Comparison of ENCODE assay signal across 7 mouse cellular contexts in the genomic region with DNA sequence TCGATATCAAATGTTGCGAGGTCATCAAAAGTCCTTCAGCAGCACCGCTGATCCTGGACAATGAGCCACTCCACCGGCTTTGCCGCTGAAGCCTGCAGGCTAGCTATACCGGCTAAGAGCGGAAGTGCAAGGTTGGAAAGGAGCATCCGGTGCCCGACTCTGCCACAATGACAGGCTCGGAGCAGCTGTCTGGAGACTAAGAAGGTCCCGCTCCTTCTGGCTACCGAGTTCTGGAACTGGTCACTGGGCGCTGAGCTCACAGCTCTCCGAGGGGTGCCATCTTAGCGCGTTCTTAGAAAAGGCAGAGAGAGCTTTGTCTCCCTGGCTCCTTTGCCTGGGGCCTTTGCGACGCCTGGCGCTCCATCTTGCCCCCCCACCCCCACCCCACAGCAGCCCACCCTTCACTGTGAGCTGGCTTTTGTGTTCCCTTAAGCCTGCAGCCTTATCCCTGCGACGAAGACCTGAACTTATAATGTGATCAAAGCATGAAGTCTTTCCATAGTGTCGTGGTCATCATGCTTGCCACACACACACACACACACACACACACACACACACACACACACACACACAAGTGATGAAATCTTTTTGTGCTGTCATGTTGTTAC. TPM values are rescaled to one million over a fixed set of nuclear protein-coding genes. Genes with fewer than 3 reads are reported as not detected.
A peak's percentile ranks its signal among the peaks of the same experiment; 100 is the strongest.
DNase-seq lines count a peak whose midpoint lies in the region; ATAC-seq and TF ChIP-seq lines count a peak whose summit lies in the region.

No protein-coding gene starts in this region.

- no peak for ATAC-seq in lung, embryonic 14.5 days (ENCODE audit: insufficient read depth)
- ATAC-seq in embryonic facial prominence, embryonic 15.5 days (ENCODE audit: insufficient number of reproducible peaks, low FRiP score, low TSS enrichment, low read depth): no peak
- ATAC-seq in intestine, embryonic 15.5 days: peak; percentile 29; the same call in 1 of the 2 replicates
- ATAC-seq in stomach, embryonic 16.5 days (ENCODE audit: insufficient read depth, low FRiP score): no peak

- peak overlapping the region; percentile 61 for H3K4me2 ChIP-seq in lung, embryonic 14.5 days
- peak overlapping the region; percentile 46 for H3K4me2 ChIP-seq in embryonic facial prominence, embryonic 15.5 days (replicated peaks)
- H3K4me2 ChIP-seq in intestine, embryonic 15.5 days (replicated peaks): peak overlapping the region; percentile 65
- H3K4me2 ChIP-seq in stomach, embryonic 16.5 days (ENCODE audit: low read depth, low read length): peak overlapping the region; percentile 58

- no peaks in the 10 kb centered on the region for H3K27me3 ChIP-seq in lung, embryonic 14.5 days (ENCODE audit: insufficient read depth, low read length)
- no peaks in the 10 kb centered on the region for H3K27me3 ChIP-seq in embryonic facial prominence, embryonic 15.5 days
- no peaks in the 10 kb centered on the region for H3K27me3 ChIP-seq in intestine, embryonic 15.5 days (replicated peaks)
- H3K27me3 ChIP-seq in stomach, embryonic 16.5 days (ENCODE audit: control insufficient read depth, insufficient read depth, low read length): no peaks in the 10 kb centered on the region

- peak; percentile 74 for DNase-seq in lung, embryonic 14.5 days
- no peak for DNase-seq in lung, postnatal 25 days (ENCODE audit: low spot score)
- DNase-seq in lung, postnatal 4 days: peak; percentile 66 to 67
- DNase-seq in left cerebral cortex, adult 9 months (ENCODE audit: low spot score in 2 of 2): no peak

- peaks cover 27% of the 10 kb centered on the region for H3K4me1 ChIP-seq in lung, embryonic 14.5 days (ENCODE audit: insufficient read depth)
- H3K4me1 ChIP-seq in embryonic facial prominence, embryonic 15.5 days: peaks cover 39% of the 10 kb centered on the region
- H3K4me1 ChIP-seq in intestine, embryonic 15.5 days (replicated peaks): peaks cover 18% of the 10 kb centered on the region
- peaks cover 30% of the 10 kb centered on the region for H3K4me1 ChIP-seq in stomach, embryonic 16.5 days (ENCODE audit: control insufficient read depth, insufficient read depth, low read length)

- H3K4me3 ChIP-seq in lung, embryonic 14.5 days (ENCODE audit: low read depth, low read length): peak overlapping the region; percentile 22
- peak overlapping the region; percentile 29 for H3K4me3 ChIP-seq in embryonic facial prominence, embryonic 15.5 days (replicated peaks)
- H3K4me3 ChIP-seq in intestine, embryonic 15.5 days (replicated peaks): peak overlapping the region; percentile 23
- peak overlapping the region; percentile 29 for H3K4me3 ChIP-seq in stomach, embryonic 16.5 days (replicated peaks; ENCODE audit: low read length)

- H3K9ac ChIP-seq in lung, embryonic 14.5 days: 0 out of 2 replicates have a peak overlapping the region, but pooled peaks have one; percentile 6
- H3K9ac ChIP-seq in embryonic facial prominence, embryonic 15.5 days: no peak overlapping the region
- H3K9ac ChIP-seq in intestine, embryonic 15.5 days: peak overlapping the region; percentile 41; the same call in 1 of the 2 replicates
- H3K9ac ChIP-seq in stomach, embryonic 16.5 days (ENCODE audit: low read length): peak overlapping the region; percentile 66

- no peaks in the 10 kb centered on the region for H3K9me3 ChIP-seq in lung, embryonic 14.5 days (ENCODE audit: low read depth, low read length)
- H3K9me3 ChIP-seq in embryonic facial prominence, embryonic 15.5 days (replicated peaks): no peaks in the 10 kb centered on the region
- no peaks in the 10 kb centered on the region for H3K9me3 ChIP-seq in intestine, embryonic 15.5 days
- no peaks in the 10 kb centered on the region for H3K9me3 ChIP-seq in stomach, embryonic 16.5 days (replicated peaks; ENCODE audit: control insufficient read depth, low read length)

- TF ChIP-seq CTCF in lung, embryonic 14.5 days (IDR thresholded peaks at IDR 0.05; ENCODE audit: low read depth): no peak

- H3K27ac ChIP-seq in lung, embryonic 14.5 days (ENCODE audit: low read depth): peak overlapping the region; percentile 32; the same call in 1 of the 2 replicates
- 0 out of 2 replicates have a peak overlapping the region, but pooled peaks have one; percentile 39 for H3K27ac ChIP-seq in embryonic facial prominence, embryonic 15.5 days (replicated peaks)
- peak overlapping the region; percentile 22; the same call in 1 of the 2 replicates for H3K27ac ChIP-seq in intestine, embryonic 15.5 days
- peak overlapping the region; percentile 38; the same call in 1 of the 2 replicates for H3K27ac ChIP-seq in stomach, embryonic 16.5 days (ENCODE audit: low read length)

- WGBS in lung, embryonic 14.5 days: 10% methylated on average over 22 of the region's 22 CpGs
- WGBS in embryonic facial prominence, embryonic 15.5 days: 8% methylated on average over 22 of the region's 22 CpGs
- WGBS in intestine, embryonic 15.5 days: 16% methylated on average over 22 of the region's 22 CpGs
- 15% methylated on average over 22 of the region's 22 CpGs for WGBS in stomach, embryonic 16.5 days

- H3K36me3 ChIP-seq in lung, embryonic 14.5 days (ENCODE audit: insufficient read depth): no peaks in the 10 kb centered on the region
- H3K36me3 ChIP-seq in embryonic facial prominence, embryonic 15.5 days: no peaks in the 10 kb centered on the region
- no peaks in the 10 kb centered on the region for H3K36me3 ChIP-seq in intestine, embryonic 15.5 days
- H3K36me3 ChIP-seq in stomach, embryonic 16.5 days (ENCODE audit: control insufficient read depth, insufficient read depth, low read length): no peaks in the 10 kb centered on the region

RNA-seq across cellular contexts. Expression of a gene that starts 22.2 kb away (rescaled TPM):
- polyA plus RNA-seq in lung, embryonic 14.5 days (2014; fragmentation: Nextera tagmentation; extraction: Ambion mirVana): 209 and 219 TPM in 2 replicates
- polyA plus RNA-seq in embryonic facial prominence, embryonic 15.5 days (2015; fragmentation: Nextera tagmentation; extraction: Ambion mirVana): 202 and 203 TPM in 2 replicates
- 299 and 320 TPM in 2 replicates for polyA plus RNA-seq in intestine, embryonic 15.5 days (2015; fragmentation: Nextera tagmentation; extraction: Ambion mirVana)
- 219 and 220 TPM in 2 replicates for polyA plus RNA-seq in stomach, embryonic 16.5 days (2015; fragmentation: Nextera tagmentation; extraction: Ambion mirVana)

RNA-seq across cellular contexts. Expression of a gene that starts 57.5 kb away (rescaled TPM):
- 0.29 TPM in 1 of 2 replicates, not detected in the other for polyA plus RNA-seq in lung, embryonic 14.5 days (2014; fragmentation: Nextera tagmentation; extraction: Ambion mirVana)
- 0.63 and 3.4 TPM in 2 replicates for polyA plus RNA-seq in embryonic facial prominence, embryonic 15.5 days (2015; fragmentation: Nextera tagmentation; extraction: Ambion mirVana)
- 0.52 and 0.84 TPM in 2 replicates for polyA plus RNA-seq in intestine, embryonic 15.5 days (2015; fragmentation: Nextera tagmentation; extraction: Ambion mirVana)
- 3.0 and 3.7 TPM in 2 replicates for polyA plus RNA-seq in stomach, embryonic 16.5 days (2015; fragmentation: Nextera tagmentation; extraction: Ambion mirVana)

Comparison
In these comparisons a context has a peak if more than half of its experiments do, and no peak if none do; other contexts are left out.
1. DNase-seq: peak in lung, embryonic 14.5 days (single experiment) and lung, postnatal 4 days (2 of 2); none in lung, postnatal 25 days (single experiment) and left cerebral cortex, adult 9 months (0 of 2).
2. Peak in every context shown above with its lines, with median percentiles within 50 percentile points of each other: H3K27ac ChIP-seq, H3K4me2 ChIP-seq and H3K4me3 ChIP-seq.